Mouse (Mus musculus) heart, embryonic 10.5 days (tissue): ENCODE measurements around the gene Fhod1. TPM values are rescaled to one million over a fixed set of nuclear protein-coding genes. Genes with fewer than 3 reads are reported as not detected.

ENCODE experiments used
- DNase-seq: peaks from one replicate; pipeline ENCODE4 v3.0.0-alpha.2; 2017; ENCODE audit warnings: low spot score
- H3K27ac ChIP-seq: fragments of 300-500 bp; sonication (generic); 2 replicates; pipeline ENCODE4 v1.5.1; 2016; ENCODE audit warnings: mild to moderate bottlenecking
- H3K27me3 ChIP-seq: fragments of 300-500 bp; sonication (generic); 2 replicates; pipeline ENCODE4 v1.6.1; 2016; ENCODE audit warnings: mild to moderate bottlenecking; ENCODE audit not compliant: poor library complexity, insufficient read depth, severe bottlenecking
- H3K36me3 ChIP-seq: fragments of 300-500 bp; sonication (generic); 2 replicates; pipeline ENCODE4 v1.6.1; 2016; ENCODE audit warnings: mild to moderate bottlenecking, moderate library complexity
- H3K4me1 ChIP-seq: fragments of 300-500 bp; sonication (generic); 2 replicates; pipeline ENCODE4 v1.6.1; 2016; ENCODE audit warnings: mild to moderate bottlenecking
- H3K4me3 ChIP-seq: fragments of 300-500 bp; sonication (generic); 2 replicates; pipeline ENCODE4 v1.5.1; 2016; ENCODE audit warnings: mild to moderate bottlenecking, moderate library complexity
- H3K9me3 ChIP-seq: fragments of 300-500 bp; sonication (generic); 2 replicates; pipeline ENCODE4 v1.6.1; 2016; ENCODE audit warnings: mild to moderate bottlenecking, moderate library complexity
- WGBS: fragments of 180-500 bp; shearing (Covaris S2); methylation state at CpG from one replicate; pipeline ENCODE4 v1.1.7; 2016; 5-methylcytosine and 5-hydroxymethylcytosine counted together
- polyA plus RNA-seq: library from polyadenylated mRNA; unstranded; fragments of >200 nt; fragmentation: Nextera tagmentation; extraction: Ambion mirVana; gene quantifications from 2 replicates; pipeline ENCODE4 v1.2.1, GENCODE M21; 2016

Fhod1 gene
- 2.1 and 3.0 TPM in 2 replicates for polyA plus RNA-seq

DNA sequence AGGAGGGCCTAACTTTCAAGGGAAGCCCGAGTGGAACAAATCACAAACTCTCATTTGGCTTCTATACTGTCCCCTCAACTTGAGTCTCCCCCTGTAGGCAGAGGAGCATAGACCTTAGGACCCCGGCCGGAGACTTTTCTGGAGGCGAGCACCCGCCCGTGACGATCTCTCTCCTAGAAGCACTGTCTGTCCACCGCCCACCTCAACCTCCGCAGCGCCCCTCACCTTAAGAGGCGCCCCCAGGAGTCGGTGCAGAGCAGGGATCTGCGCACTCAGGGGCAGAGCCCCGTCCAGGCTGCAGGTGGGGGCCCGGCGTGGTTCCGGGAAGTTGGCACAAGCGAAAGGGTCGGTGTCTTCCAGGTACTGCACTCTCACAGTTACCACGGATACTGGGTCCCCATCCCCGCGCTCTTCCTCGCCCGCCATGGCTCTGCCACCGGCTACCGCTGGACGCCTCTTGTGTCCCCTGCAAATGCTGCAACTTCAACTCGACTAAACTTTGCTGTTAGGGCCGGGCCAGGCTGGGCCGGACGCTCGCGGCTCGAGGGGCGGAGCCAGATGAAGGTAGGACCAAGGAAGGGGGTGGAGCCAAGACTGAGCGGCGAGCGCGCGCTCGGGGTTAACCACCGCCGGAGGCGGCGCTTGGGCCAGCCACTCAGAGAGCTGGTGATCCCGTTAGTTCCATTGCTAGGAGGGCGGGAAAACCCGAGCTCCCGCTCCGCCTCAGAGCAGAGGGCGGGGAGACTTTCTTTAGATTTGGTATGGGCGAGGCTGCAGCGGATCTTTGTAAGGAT is at the start of gene Fhod1:
TSS of gene Fhod1 (minus strand) at position 526 of the 794 bp plus-strand sequence.
- DNase-seq: peak; percentile 97
- under 1% methylated on average over 53 of the region's 53 CpGs for WGBS
- H3K27me3 ChIP-seq: no peaks in the 10 kb centered on the region
- peaks cover 60% of the 10 kb centered on the region for H3K4me1 ChIP-seq
- peak within 1 kb of the TSS; percentile 89 for H3K27ac ChIP-seq
- H3K36me3 ChIP-seq: no peaks in the 10 kb centered on the region
- peak within 1 kb of the TSS; percentile 72 for H3K4me3 ChIP-seq
- H3K9me3 ChIP-seq: no peaks in the 10 kb centered on the region

GRCm38 (mm10) chr8:105393915-105394314 is 46.2 kb upstream of the Fhod1 start:
- Histone ChIP-seq H3K4me3 (no peak overlapping the region), H3K27me3 (peaks cover 19% of the 10 kb centered on the region; the same call in 1 of the 2 replicates), H3K27ac (no peak overlapping the region), H3K9me3 (no peaks in the 10 kb centered on the region), H3K4me1 (peaks cover 10% of the 10 kb centered on the region), H3K36me3 (no peaks in the 10 kb centered on the region)
- 77% methylated on average over 7 of the region's 7 CpGs for WGBS
- no peak for DNase-seq

GRCm38 (mm10) chr8:105393089-105393787 is 45.5 kb upstream of the Fhod1 start:
- no peak overlapping the region for H3K4me3 ChIP-seq
- no peaks in the 10 kb centered on the region for H3K36me3 ChIP-seq
- WGBS: 67% methylated on average over 12 of the region's 12 CpGs
- peaks cover 22% of the 10 kb centered on the region; the same call in 1 of the 2 replicates for H3K27me3 ChIP-seq
- H3K9me3 ChIP-seq: no peaks in the 10 kb centered on the region
- 0 out of 2 replicates have a peak overlapping the region, but pooled peaks have one; percentile 6 for H3K27ac ChIP-seq
- H3K4me1 ChIP-seq: peaks cover 10% of the 10 kb centered on the region
- DNase-seq: no peak

- WGBS: 77% methylated on average over 6 of the region's 6 CpGs
- H3K36me3 ChIP-seq: no peaks in the 10 kb centered on the region
- peaks cover 33% of the 10 kb centered on the region for H3K4me1 ChIP-seq
These were observed 41.3 kb upstream of the Fhod1 start for GRCm38 (mm10) chr8:105389096-105389495.

DNA sequence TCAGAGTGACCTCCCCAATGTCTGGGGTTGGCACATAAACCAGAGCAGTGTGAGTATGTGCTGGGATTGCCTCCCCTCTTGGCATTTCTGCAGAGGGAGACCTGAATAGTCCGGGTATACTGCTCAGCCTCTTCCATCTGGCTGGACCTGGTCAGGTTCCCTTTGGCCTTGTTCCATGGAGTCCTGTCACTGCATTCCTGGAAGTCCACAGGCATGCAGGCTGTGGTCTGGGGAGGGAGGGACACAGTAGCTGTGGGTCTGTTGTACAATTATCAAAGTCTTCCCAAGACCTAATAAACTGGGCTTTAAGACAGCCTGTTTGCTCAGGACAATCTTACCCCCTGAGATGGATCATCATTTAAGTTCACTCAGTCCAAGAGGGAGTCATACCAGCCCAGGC is 39.4 kb upstream of the Fhod1 start:
- Histone ChIP-seq H3K4me1 (peaks cover 23% of the 10 kb centered on the region; the same call in 1 of the 2 replicates), H3K27ac (no peak overlapping the region), H3K27me3 (peaks cover 16% of the 10 kb centered on the region), H3K4me3 (no peak overlapping the region), H3K9me3 (no peaks in the 10 kb centered on the region), H3K36me3 (no peaks in the 10 kb centered on the region)
- WGBS: 38% methylated on average over 1 of the region's 1 CpGs
- DNase-seq: no peak

More at GRCm38 (mm10) chr8:105389096-105389495, 41.3 kb upstream of the Fhod1 start:
- peaks cover 16% of the 10 kb centered on the region for H3K27me3 ChIP-seq
- DNase-seq: no peak
- H3K4me3 ChIP-seq: no peak overlapping the region
- no peaks in the 10 kb centered on the region for H3K9me3 ChIP-seq
- no peak overlapping the region for H3K27ac ChIP-seq

DNA sequence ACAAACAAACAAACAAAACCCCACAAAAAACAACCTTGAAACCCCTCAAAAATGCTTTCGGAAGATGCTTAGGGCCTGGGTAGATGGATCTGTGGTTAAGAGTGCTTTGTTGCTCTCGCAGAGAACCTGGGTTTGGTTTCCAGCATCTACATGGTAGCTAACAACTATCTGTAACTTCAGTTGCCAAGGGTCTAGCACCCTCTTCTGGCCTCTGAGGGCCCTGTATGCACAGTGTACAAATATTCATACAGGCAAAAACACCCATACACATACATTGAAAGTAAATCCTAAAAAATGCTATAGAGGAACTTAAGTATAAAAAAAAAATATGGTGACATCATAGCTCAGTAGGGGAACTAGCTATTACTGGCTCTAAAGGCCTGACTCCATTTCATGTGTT is 36.3 kb upstream of the Fhod1 start:
- Histone ChIP-seq H3K4me3 (no peak overlapping the region), H3K36me3 (no peaks in the 10 kb centered on the region), H3K4me1 (peaks cover 23% of the 10 kb centered on the region; the same call in 1 of the 2 replicates), H3K27me3 (peaks cover 15% of the 10 kb centered on the region), H3K9me3 (no peaks in the 10 kb centered on the region), H3K27ac (no peak overlapping the region)
- DNase-seq: no peak
- WGBS: 89% methylated on average over 2 of the region's 2 CpGs

DNA sequence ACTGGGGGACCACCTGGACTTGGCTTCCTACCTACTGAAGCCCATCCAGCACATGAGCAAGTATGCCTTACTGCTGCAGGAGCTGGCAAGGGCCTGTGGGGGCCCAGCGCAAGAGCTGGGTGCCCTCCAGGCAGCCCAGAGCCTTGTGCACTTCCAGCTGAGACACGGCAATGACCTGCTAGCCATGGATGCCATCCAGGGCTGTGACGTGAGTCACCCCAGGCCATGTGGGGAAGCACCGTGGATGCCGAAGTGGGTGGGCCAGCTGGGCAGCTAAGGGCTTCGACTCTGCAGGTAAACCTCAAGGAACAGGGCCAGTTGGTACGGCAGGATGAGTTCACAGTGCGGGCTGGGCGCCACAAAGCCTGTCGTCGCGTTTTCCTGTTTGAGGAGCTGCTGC is 32.6 kb upstream of the Fhod1 start:
- Histone ChIP-seq H3K36me3 (no peaks in the 10 kb centered on the region), H3K9me3 (no peaks in the 10 kb centered on the region), H3K27ac (no peak overlapping the region), H3K4me1 (peaks cover 7% of the 10 kb centered on the region; the same call in 1 of the 2 replicates), H3K27me3 (peaks cover 43% of the 10 kb centered on the region; the same call in 1 of the 2 replicates), H3K4me3 (no peak overlapping the region)
- WGBS: 79% methylated on average over 12 of the region's 12 CpGs
- DNase-seq: no peak

DNA sequence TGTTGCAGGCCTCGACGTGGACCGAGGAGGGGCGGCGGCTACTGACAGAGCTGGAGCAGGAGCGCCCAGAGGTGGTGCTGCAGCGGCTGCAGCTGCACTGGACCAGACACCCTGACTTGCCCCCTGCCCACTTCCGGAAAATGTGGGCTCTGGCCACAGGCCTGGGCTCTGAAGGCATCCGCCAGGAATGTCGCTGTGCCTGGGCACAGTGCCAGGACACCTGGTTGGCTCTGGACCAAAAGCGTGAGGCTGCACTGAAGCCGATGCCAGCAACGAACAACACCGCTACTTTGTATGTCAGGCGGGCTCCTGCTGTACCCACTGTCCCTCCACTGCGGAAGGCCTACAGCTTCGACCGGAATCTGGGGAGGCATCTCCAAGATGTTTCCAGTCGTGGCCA is 30.9 kb upstream of the Fhod1 start:
- Histone ChIP-seq H3K4me3 (no peak overlapping the region), H3K4me1 (peaks cover 16% of the 10 kb centered on the region), H3K27me3 (peaks cover 51% of the 10 kb centered on the region; the same call in 1 of the 2 replicates), H3K27ac (no peak overlapping the region), H3K36me3 (no peaks in the 10 kb centered on the region), H3K9me3 (no peaks in the 10 kb centered on the region)
- 67% methylated on average over 19 of the region's 19 CpGs for WGBS
- DNase-seq: no peak

DNA sequence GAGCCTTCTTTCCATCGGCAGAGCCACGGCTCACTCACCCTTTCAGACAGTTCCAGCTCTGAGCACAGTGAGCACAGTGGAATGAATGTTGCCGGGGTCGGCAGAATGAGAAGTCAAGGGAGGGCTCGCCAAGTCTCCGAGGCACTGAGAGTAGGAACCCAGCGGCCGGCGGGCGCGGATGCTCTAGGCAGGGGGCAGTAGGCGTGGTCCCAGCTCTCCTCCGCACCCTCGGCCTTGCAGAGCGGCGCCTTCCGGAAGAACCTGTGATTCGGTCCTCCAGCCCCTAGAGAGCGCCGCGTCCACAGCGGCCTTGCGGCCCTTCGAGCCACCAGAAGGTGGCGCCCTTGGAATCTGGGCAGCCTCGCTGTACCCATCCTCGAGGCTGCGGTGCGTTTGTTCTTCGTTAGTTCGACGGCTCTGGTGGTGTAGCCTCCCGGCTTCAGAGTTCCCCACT is 26.8 kb upstream of the Fhod1 start:
- no peaks in the 10 kb centered on the region for H3K36me3 ChIP-seq
- H3K4me3 ChIP-seq: peak overlapping the region; percentile 45
- peaks cover 56% of the 10 kb centered on the region for H3K27me3 ChIP-seq
- no peak for DNase-seq
- H3K27ac ChIP-seq: 0 out of 2 replicates have a peak overlapping the region, but pooled peaks have one; percentile 19
- 22% methylated on average over 33 of the region's 33 CpGs for WGBS
- H3K9me3 ChIP-seq: no peaks in the 10 kb centered on the region
- peaks cover 17% of the 10 kb centered on the region for H3K4me1 ChIP-seq

- Histone ChIP-seq H3K27ac (no peak within 1 kb of the TSS; the same call in 1 of the 2 replicates), H3K36me3 (no peaks in the 10 kb centered on the region), H3K9me3 (no peaks in the 10 kb centered on the region), H3K4me3 (peak within 1 kb of the TSS; percentile 45; the same call in 1 of the 2 replicates), H3K4me1 (peaks cover 24% of the 10 kb centered on the region), H3K27me3 (peaks cover 46% of the 10 kb centered on the region)
- DNase-seq: no peak
- WGBS: 38% methylated on average over 2 of the region's 2 CpGs
These were observed 25.3 kb upstream of the Fhod1 start, which contains the start of gene Plekhg4 for GRCm38 (mm10) chr8:105373032-105373431. TSS of gene Plekhg4 (plus strand) at chr8:105373274.

DNA sequence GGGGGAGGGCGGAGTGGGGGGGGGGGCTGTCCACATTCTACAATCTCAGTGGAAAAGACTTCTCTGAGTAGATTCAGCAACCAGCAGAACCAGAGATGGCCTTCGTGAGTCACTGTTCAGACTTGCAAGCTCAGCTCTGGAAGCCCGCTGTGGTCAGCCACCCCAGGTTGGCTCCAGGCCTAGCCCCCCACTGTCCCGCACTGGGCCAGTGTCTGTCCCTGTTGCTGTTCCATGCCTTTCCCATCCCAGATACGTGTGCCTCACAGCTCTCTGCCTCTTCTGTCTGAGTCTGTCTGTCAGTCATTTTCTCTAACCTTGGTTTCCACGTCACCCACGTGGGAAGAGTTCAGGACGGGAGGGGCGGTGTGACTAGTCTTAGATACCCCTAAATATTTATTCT is 24.7 kb upstream of the Fhod1 start:
- H3K27me3 ChIP-seq: peaks cover 40% of the 10 kb centered on the region
- no peaks in the 10 kb centered on the region for H3K9me3 ChIP-seq
- H3K27ac ChIP-seq: no peak overlapping the region
- peaks cover 27% of the 10 kb centered on the region for H3K4me1 ChIP-seq
- H3K36me3 ChIP-seq: no peaks in the 10 kb centered on the region
- H3K4me3 ChIP-seq: no peak overlapping the region
- WGBS: 77% methylated on average over 9 of the region's 9 CpGs
- no peak for DNase-seq

- Histone ChIP-seq H3K36me3 (peaks cover 6% of the 10 kb centered on the region; the same call in 1 of the 2 replicates), H3K27me3 (no peaks in the 10 kb centered on the region), H3K4me3 (no peak overlapping the region), H3K9me3 (no peaks in the 10 kb centered on the region), H3K4me1 (peaks cover 17% of the 10 kb centered on the region), H3K27ac (no peak overlapping the region)
- WGBS: 66% methylated on average over 2 of the region's 2 CpGs
- no peak for DNase-seq
These were observed 19.4 kb upstream of the Fhod1 start for GRCm38 (mm10) chr8:105367107-105367506.
